In the genomic region with DNA sequence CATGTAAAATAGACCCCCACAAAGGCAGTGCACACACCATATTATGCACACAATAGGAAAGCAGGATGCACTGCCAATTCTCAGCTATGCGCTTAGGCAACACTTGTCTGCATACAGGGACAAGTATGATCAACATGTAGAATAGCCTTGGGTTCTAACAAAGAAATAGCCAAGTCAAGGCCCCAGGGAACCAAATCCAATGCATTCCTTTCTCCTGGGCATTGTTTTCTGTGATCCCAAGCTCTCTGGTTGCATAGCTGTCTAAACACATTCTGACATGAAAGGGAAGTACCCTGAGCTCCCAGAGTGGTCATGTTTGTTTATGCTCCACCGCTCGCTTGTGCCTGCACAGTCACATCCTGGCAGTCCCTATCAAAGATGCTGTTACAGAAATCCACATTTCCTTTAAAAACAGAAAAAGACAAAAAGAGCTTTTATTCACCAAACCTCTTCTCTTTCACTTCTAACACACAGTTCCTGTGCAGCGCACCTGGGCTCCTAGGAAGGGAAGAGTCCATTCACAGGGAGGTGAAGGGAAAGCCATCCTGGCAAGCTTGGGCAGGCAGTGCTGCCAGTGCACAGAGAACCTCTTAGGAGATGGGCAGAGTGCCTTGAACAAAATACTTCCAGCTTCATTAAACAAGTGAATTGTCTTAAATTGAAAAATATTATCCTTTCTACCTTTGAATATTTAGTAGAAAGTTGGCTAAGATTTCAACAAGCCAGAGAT, we compare ENCODE assay signal across 13 mouse cellular contexts.
DNase-seq lines count a peak whose midpoint lies in the region; ATAC-seq lines count a peak whose summit lies in the region.
"Had no signal": no experiment of that assay in that cellular context is flagged by ENCODE, and none has a peak within 500 bp of the region (broad histone marks: within the 10 kb centered on the region; RNA-seq: fewer than 3 reads in every experiment).

No protein-coding gene starts in this region.

- 43% methylated on average over 4 of the region's 4 CpGs for WGBS in embryonic facial prominence, embryonic 13.5 days
- WGBS in midbrain, embryonic 16.5 days = 30% methylated on average over 4 of the region's 4 CpGs

- no peaks in the 10 kb centered on the region for H3K9me3 ChIP-seq in embryonic facial prominence, embryonic 13.5 days
- no peaks in the 10 kb centered on the region for H3K9me3 ChIP-seq in midbrain, embryonic 16.5 days (replicated peaks; ENCODE audit: control insufficient read depth, low read length, poor library complexity, severe bottlenecking)
- H3K9me3 ChIP-seq: liver, embryonic 12.5 days had no signal

- ATAC-seq in embryonic facial prominence, embryonic 13.5 days (ENCODE audit: insufficient number of reproducible peaks, insufficient read depth, low FRiP score, low TSS enrichment, low read depth) = no peak
- ATAC-seq in midbrain, embryonic 16.5 days = no peak
- ATAC-seq: liver, embryonic 12.5 days had no signal

- DNase-seq in left cerebral cortex, postnatal 4 days = peak; percentile 20
- no peak for DNase-seq in left cerebral cortex, postnatal 36 days (ENCODE audit: low spot score in 2 of 2)
- peak; percentile 56 for DNase-seq in embryo, embryonic 10 days (ENCODE audit: low spot score)
- no peak for DNase-seq in layer of hippocampus, postnatal 36 days
- DNase-seq in right cerebral cortex, postnatal 4 days = no peak
- DNase-seq: cerebellum, adult 2 months; heart, postnatal 4 days; kidney, adult 9 months; thymus, postnatal 4 days had no signal

- no peak overlapping the region for H3K4me3 ChIP-seq in embryonic facial prominence, embryonic 13.5 days
- H3K4me3 ChIP-seq in midbrain, embryonic 16.5 days (ENCODE audit: low read depth, low read length) = no peak overlapping the region
- H3K4me3 ChIP-seq: layer of hippocampus, adult 2 months; liver, embryonic 12.5 days had no signal

- intact Hi-C loops in left cerebral cortex, postnatal 4 days (cut with DNase I) = no loop called here
- intact Hi-C loops in left cerebral cortex, postnatal 36 days (cut with DNase I) = no loop called here

- no peak overlapping the region for H3K4me2 ChIP-seq in embryonic facial prominence, embryonic 13.5 days
- H3K4me2 ChIP-seq in midbrain, embryonic 16.5 days (ENCODE audit: low read length) = no peak overlapping the region
- H3K4me2 ChIP-seq: liver, embryonic 12.5 days had no signal

- H3K9ac ChIP-seq in embryonic facial prominence, embryonic 13.5 days = no peak overlapping the region
- H3K9ac ChIP-seq in midbrain, embryonic 16.5 days (ENCODE audit: low read depth, low read length) = no peak overlapping the region
- H3K9ac ChIP-seq: liver, embryonic 12.5 days had no signal

- H3K27me3 ChIP-seq in embryonic facial prominence, embryonic 13.5 days = no peaks in the 10 kb centered on the region
- no peaks in the 10 kb centered on the region for H3K27me3 ChIP-seq in midbrain, embryonic 16.5 days (ENCODE audit: control insufficient read depth, insufficient read depth, low read depth, low read length)
- H3K27me3 ChIP-seq: liver, embryonic 12.5 days had no signal

- H3K27ac ChIP-seq in embryonic facial prominence, embryonic 13.5 days = peak overlapping the region; percentile 28; the same call in 1 of the 2 replicates
- H3K27ac ChIP-seq in midbrain, embryonic 16.5 days (ENCODE audit: low read length) = peak overlapping the region; percentile 34; the same call in 1 of the 2 replicates
- H3K27ac ChIP-seq: layer of hippocampus, adult 2 months; liver, embryonic 12.5 days had no signal

- no peaks in the 10 kb centered on the region for H3K36me3 ChIP-seq in embryonic facial prominence, embryonic 13.5 days
- no peaks in the 10 kb centered on the region for H3K36me3 ChIP-seq in midbrain, embryonic 16.5 days (ENCODE audit: control insufficient read depth, insufficient read depth, low read length)
- H3K36me3 ChIP-seq: liver, embryonic 12.5 days had no signal

- H3K4me1 ChIP-seq in embryonic facial prominence, embryonic 13.5 days = peaks cover 10% of the 10 kb centered on the region; the same call in 1 of the 2 replicates
- peaks cover 9% of the 10 kb centered on the region for H3K4me1 ChIP-seq in midbrain, embryonic 16.5 days (ENCODE audit: control insufficient read depth, insufficient read depth, low read length)
- H3K4me1 ChIP-seq: liver, embryonic 12.5 days had no signal

Comparison
In these comparisons a context has a peak if more than half of its experiments do, and no peak if none do; other contexts are left out.
1. DNase-seq: peak in left cerebral cortex, postnatal 4 days (single experiment) and embryo, embryonic 10 days (single experiment); none in left cerebral cortex, postnatal 36 days (0 of 2), layer of hippocampus, postnatal 36 days (0 of 2) and right cerebral cortex, postnatal 4 days (single experiment).